Mouse (Mus musculus) forebrain, embryonic 11.5 days (tissue): ENCODE measurements around the gene Gm6020. TPM values are rescaled to one million over a fixed set of nuclear protein-coding genes. Genes with fewer than 3 reads are reported as not detected.
A peak's percentile ranks its signal among the peaks of the same experiment; 100 is the strongest.
"Not testable (repeated sequence)": the region's sequence is repeated elsewhere in the genome, so short reads cannot be mapped to it uniquely, and the experiment has no call there.

Experiments
- ATAC-seq: fragments of 200-750 bp; cut with Nextera tagmentation; replicated peaks from 2 replicates; pipeline ENCODE4 v1.8.0; 2017; ENCODE audit warnings: moderate TSS enrichment; ENCODE audit not compliant: low FRiP score
- DNase-seq: peaks from one replicate; pipeline ENCODE4 v3.0.0-alpha.2; 2017; ENCODE audit warnings: low spot score
- H3K27ac ChIP-seq: fragments of 300-500 bp; sonication (generic); 2 replicates; pipeline ENCODE4 v1.5.1; 2014; ENCODE audit warnings: low read depth, low read length
- H3K27me3 ChIP-seq: fragments of 300-500 bp; sonication (generic); 2 replicates; pipeline ENCODE4 v1.6.1; 2014; ENCODE audit warnings: mild to moderate bottlenecking, low read length, mixed read lengths; ENCODE audit not compliant: control insufficient read depth, insufficient read depth
- H3K36me3 ChIP-seq: fragments of 300-500 bp; sonication (generic); 2 replicates; pipeline ENCODE4 v1.6.1; 2014; ENCODE audit warnings: mild to moderate bottlenecking, low read length, moderate library complexity, mixed read lengths; ENCODE audit not compliant: control insufficient read depth, insufficient read depth
- H3K4me1 ChIP-seq: fragments of 300-500 bp; sonication (generic); replicated peaks from 2 replicates; pipeline ENCODE4 v1.6.1; 2014; ENCODE audit warnings: low read length, mixed read lengths; ENCODE audit not compliant: control insufficient read depth, insufficient read depth
- H3K4me2 ChIP-seq: fragments of 300-500 bp; sonication (generic); 2 replicates; pipeline ENCODE4 v1.6.1; 2014; ENCODE audit warnings: low read depth, mild to moderate bottlenecking, low read length, moderate library complexity, mixed read lengths; ENCODE audit not compliant: severe bottlenecking
- H3K4me3 ChIP-seq: fragments of 300-500 bp; sonication (generic); 2 replicates; pipeline ENCODE4 v1.5.1; 2014; ENCODE audit warnings: low read depth, low read length
- H3K9ac ChIP-seq: fragments of 300-500 bp; sonication (generic); 2 replicates; pipeline ENCODE4 v1.6.1; 2014; ENCODE audit warnings: low read length
- H3K9me3 ChIP-seq: fragments of 300-500 bp; sonication (generic); 2 replicates; pipeline ENCODE4 v1.6.1; 2016; ENCODE audit warnings: low read length, mixed read lengths; ENCODE audit not compliant: control insufficient read depth
- WGBS: fragments of 180-500 bp; shearing (Covaris S2); extraction: QIAGEN DNeasy Blood & Tissue Kit; methylation state at CpG from one replicate; pipeline ENCODE4 v1.1.7; 2014; 5-methylcytosine and 5-hydroxymethylcytosine counted together
- polyA plus RNA-seq: library from polyadenylated mRNA; unstranded; fragments of >200 nt; fragmentation: Nextera tagmentation; extraction: Ambion mirVana; gene quantifications from 2 replicates; pipeline ENCODE4 v1.2.1, GENCODE M21; 2014

The Gm6020 gene
- not detected in 2 replicates for polyA plus RNA-seq

DNA sequence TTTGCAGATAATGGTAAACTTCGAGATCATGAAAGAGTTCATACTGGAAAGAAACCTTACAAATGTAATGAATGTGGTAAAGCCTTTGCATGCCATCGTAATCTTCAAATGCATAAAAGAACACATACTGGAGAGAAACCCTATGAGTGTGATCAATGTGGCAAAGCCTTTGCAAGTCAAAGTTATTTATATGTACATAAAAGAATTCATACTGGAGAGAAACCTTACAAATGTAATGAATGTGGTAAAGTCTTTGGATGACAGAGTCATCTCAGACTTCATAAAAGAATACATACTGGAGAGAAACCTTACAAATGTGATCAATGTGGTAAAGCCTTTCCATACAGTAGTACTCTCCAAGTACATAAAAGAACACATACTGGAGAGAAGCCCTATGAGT lies at the start of gene Gm6020:
TSS of gene Gm6020 (plus strand) at position 301 of the 400 bp plus-strand sequence.
- ATAC-seq, DNase-seq, H3K9ac ChIP-seq, H3K4me1 ChIP-seq, H3K4me2 ChIP-seq, H3K27me3 ChIP-seq, H3K36me3 ChIP-seq, H3K9me3 ChIP-seq, H3K4me3 ChIP-seq, H3K27ac ChIP-seq: not testable (repeated sequence)
- WGBS = 85% methylated on average over 2 of the region's 2 CpGs

DNA sequence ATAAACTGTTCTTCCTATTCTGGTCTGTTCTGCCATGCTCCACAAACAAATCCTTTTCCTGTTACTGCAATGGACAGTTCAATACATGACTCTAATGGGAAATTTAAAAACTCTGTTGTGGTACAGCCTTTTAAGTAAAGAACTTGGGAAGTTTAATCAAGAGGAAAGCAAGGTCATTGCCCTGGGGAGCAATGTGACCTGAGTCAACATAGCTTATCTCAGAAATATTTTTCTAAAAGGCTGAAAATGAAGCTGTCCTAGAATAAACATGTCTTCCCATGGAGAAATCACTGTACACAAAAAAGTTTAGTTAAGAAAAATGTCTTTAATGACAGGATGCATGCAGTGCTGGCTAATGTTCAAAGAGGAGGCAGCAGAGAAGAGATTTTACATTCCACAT lies 45.0 kb upstream of the Gm6020 start:
- Histone ChIP-seq H3K27ac (no peak overlapping the region), H3K4me1 (no peaks in the 10 kb centered on the region; the same call in 1 of the 2 replicates), H3K36me3 (no peaks in the 10 kb centered on the region), H3K27me3 (no peaks in the 10 kb centered on the region), H3K4me3 (no peak overlapping the region), H3K4me2 (no peak overlapping the region), H3K9me3 (no peaks in the 10 kb centered on the region), H3K9ac (no peak overlapping the region)
- no peak for DNase-seq
- ATAC-seq = no peak

DNA sequence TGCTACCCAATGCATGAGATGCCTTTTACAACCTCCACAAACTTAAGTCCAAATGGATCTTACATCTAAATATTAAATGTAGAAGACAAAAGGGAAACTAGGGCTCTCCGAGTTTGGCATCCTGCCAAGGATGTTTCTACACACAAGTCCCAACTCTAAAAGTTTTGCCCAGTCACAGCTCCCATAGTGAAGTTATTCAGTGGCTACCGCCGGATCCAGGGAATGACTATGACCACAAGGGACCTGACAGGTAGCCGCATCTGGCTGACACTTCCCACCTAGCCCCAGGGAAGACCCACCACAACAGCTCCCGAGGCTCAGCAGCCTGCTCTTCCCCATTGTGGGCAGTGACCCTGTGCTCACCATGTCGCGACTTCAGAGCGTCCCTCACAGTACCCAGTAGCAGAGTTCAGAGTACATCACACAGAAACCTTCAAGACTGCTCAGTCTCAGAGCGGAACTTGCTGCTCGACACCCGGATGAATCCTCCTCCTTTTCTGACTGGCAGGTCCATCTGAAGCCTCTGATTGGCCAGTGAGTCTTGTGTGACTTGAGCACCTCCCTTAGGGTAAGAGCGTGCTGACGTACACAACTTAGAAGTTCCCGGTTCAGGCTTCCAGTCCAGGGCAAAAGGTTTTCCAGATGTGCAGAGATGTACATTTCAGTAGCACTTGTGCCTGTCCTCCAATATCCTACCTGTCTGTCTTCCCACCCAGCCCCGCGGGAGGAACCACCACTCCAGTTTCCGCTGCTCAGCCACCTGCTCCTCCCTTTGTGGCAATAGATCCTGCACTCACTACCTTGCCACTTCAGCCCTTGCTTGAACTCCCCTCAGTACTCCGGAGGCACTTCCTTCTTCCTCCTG lies 43.1 kb upstream of the Gm6020 start, which contains the start of gene Zfp950:
TSS of gene Zfp950 (minus strand) at position 499 of the 865 bp plus-strand sequence.
- DNase-seq (peak; percentile 84), ATAC-seq (peak; percentile 100)

DNA sequence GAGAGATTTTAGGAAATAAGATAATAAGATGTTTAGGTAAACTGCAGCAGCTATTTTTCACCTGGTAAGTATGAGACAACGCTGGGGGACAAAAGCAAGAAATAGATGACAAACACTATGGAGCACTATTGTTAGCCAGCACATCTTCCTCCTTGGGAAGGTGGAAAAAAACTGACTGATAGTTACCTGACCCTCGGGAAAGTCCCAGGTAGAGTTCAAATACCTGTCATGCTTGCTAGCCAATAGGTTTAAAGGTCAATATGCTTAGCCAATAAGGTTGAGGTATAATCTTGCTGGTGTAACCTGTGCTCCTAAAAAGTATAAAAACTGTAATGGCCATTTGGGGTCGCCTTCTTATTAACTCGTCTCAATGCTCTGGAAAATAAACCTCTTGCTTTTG lies 42.4 kb upstream of the Gm6020 start:
- Histone ChIP-seq H3K9me3 (no peaks in the 10 kb centered on the region), H3K4me1 (no peaks in the 10 kb centered on the region; the same call in 1 of the 2 replicates), H3K36me3 (no peaks in the 10 kb centered on the region), H3K4me3 (peak overlapping the region; percentile 51), H3K27me3 (no peaks in the 10 kb centered on the region), H3K4me2 (peak overlapping the region; percentile 58; the same call in 1 of the 2 replicates), H3K27ac (no peak overlapping the region), H3K9ac (peak overlapping the region; percentile 67)
- WGBS = 15% methylated on average over 4 of the region's 4 CpGs
- DNase-seq (no peak), ATAC-seq (no peak)

More for the DNA sequence above, 43.1 kb upstream of the Gm6020 start, which contains the start of gene Zfp950:
- Histone ChIP-seq H3K4me1 (no peaks in the 10 kb centered on the region; the same call in 1 of the 2 replicates), H3K4me2 (peak within 1 kb of the TSS; percentile 58), H3K9me3 (no peaks in the 10 kb centered on the region), H3K27me3 (no peaks in the 10 kb centered on the region), H3K4me3 (peak within 1 kb of the TSS; percentile 51), H3K9ac (peak within 1 kb of the TSS; percentile 67), H3K36me3 (no peaks in the 10 kb centered on the region), H3K27ac (no peak within 1 kb of the TSS)
- WGBS = under 1% methylated on average over 18 of the region's 18 CpGs

DNA sequence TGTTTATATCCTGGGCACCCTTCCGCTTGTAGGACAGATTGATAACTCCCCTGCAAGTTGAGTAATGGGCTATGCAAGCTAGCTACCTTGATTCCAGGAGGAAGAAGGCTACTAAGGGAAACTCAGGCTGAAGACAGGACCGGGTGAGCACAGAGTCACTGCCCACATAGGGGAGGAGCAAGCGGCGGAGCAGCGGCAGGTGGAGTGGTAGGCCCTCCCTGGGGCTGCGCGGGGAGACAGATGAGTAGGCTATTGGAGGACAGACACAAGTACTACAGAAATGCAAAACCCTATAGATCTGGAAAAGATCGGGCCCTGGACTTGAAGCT lies 32.4 kb upstream of the Gm6020 start:
- no peaks in the 10 kb centered on the region for H3K36me3 ChIP-seq
- peak; percentile 73 for DNase-seq
- no peak overlapping the region for H3K27ac ChIP-seq
- H3K9me3 ChIP-seq = no peaks in the 10 kb centered on the region
- H3K9ac ChIP-seq = peak overlapping the region; percentile 54
- no peaks in the 10 kb centered on the region for H3K27me3 ChIP-seq
- ATAC-seq = peak; percentile 63
- WGBS = 3% methylated on average over 8 of the region's 8 CpGs
- peak overlapping the region; percentile 34 for H3K4me3 ChIP-seq
- peak overlapping the region; percentile 70 for H3K4me2 ChIP-seq
- no peaks in the 10 kb centered on the region for H3K4me1 ChIP-seq

DNA sequence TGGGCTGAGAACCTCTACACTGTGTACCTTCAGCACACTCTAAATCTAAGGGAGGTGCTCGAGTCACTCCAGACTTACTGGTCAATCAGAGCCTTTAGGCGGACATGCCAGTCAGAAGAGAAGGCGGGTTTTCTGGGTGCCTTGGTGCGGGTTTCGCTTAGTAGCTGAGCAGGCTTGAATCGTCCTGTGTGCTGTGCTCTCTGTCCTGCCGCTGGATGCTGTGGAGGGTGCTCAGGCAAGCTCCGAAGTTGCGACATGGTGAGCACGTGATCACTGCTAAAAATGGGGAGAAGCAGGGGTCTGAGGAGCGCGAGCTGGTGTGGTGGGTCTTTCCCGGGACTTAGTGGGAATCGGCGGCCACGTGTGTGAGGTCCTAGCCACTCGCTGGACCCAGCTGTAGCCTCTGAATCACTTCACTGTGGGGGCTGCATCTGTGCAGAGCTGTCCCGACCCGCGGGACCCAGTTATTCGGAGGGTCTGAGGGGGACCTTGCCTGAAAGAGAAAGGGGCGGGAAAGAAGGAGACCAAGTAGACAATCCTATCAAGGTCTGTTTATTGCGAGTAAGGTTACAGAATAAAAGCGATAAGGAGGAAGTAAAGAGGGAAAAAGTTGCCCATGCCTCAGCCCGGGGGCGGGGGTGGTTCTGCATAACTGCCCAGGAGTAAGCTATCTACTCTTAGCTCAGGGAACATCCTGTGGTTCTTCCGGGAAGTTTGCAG lies 31.8 kb upstream of the Gm6020 start:
- WGBS = 7% methylated on average over 27 of the region's 27 CpGs
- no peak overlapping the region for H3K27ac ChIP-seq
- H3K36me3 ChIP-seq = no peaks in the 10 kb centered on the region
- H3K4me2 ChIP-seq = peak overlapping the region; percentile 70
- DNase-seq (peak; percentile 56), ATAC-seq (peak; percentile 76)
- peak overlapping the region; percentile 34 for H3K4me3 ChIP-seq
- no peaks in the 10 kb centered on the region for H3K4me1 ChIP-seq
- no peaks in the 10 kb centered on the region for H3K9me3 ChIP-seq
- H3K9ac ChIP-seq = peak overlapping the region; percentile 54
- H3K27me3 ChIP-seq = no peaks in the 10 kb centered on the region

DNA sequence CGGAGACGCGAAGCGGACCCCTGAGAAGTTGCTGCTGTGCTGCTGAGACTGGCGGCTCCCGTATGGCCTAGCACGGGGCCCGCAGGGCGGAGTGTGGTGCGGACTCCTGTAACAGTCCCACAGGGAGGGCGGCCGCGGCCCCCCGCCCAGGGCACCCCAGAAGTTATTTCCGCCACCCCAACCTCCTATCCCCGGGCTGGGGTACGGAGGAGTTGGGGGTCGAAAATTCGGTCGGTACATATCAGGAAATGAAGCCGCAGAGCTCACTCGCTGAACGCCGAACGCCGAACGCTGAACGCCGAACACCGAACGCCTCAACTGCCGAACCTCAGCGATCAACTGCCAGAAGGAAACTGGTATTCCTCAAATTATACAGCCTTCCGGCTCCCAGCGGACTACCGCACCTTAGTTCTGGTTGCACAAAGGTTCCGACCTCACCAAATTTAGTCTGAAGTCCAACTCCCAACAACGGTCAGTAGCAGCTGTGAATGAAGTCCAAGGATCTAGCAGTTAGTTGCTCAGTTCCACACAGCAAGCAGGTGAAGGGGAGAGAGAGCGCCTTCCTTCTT lies 7.8 kb upstream of the Gm6020 start, which contains the start of gene Gm7102:
TSS of gene Gm7102 (minus strand) at position 554 of the 569 bp plus-strand sequence.
- Histone ChIP-seq H3K4me2 (peak within 1 kb of the TSS; percentile 42), H3K27ac (no peak within 1 kb of the TSS), H3K27me3 (no peaks in the 10 kb centered on the region), H3K9me3 (no peaks in the 10 kb centered on the region), H3K4me1 (no peaks in the 10 kb centered on the region), H3K9ac (peak within 1 kb of the TSS; percentile 23; the same call in 1 of the 2 replicates), H3K4me3 (0 out of 2 replicates have a peak within 1 kb of the TSS, but pooled peaks have one; percentile 10), H3K36me3 (no peaks in the 10 kb centered on the region)
- ATAC-seq (no peak), DNase-seq (peak; percentile 53)
- WGBS = 34% methylated on average over 39 of the region's 39 CpGs

DNA sequence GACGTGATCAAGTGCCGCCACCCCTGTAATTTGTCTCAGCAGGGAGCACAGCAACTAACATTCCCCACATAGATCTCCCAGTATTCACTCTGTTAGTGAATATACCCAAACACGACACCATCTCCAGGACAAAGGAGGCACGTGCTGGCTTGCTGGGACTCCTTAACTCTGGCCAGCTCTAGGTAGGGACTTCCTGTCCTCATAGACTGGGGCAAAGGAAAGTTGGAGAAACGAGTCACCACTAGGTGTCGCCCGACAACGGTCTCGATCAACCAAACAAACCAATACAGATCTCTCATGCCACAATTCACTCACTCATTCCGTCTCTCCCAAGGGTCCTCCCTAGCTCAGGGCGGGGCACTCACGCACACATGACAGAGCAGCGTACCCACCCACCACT lies 15.6 kb downstream of the Gm6020 start:
- ATAC-seq (no peak), DNase-seq (peak; percentile 91)
- H3K36me3 ChIP-seq = no peaks in the 10 kb centered on the region
- 14% methylated on average over 13 of the region's 13 CpGs for WGBS
- no peak overlapping the region for H3K27ac ChIP-seq
- no peaks in the 10 kb centered on the region for H3K9me3 ChIP-seq
- no peak overlapping the region for H3K4me3 ChIP-seq
- no peaks in the 10 kb centered on the region for H3K27me3 ChIP-seq
- H3K9ac ChIP-seq = no peak overlapping the region
- H3K4me1 ChIP-seq = no peaks in the 10 kb centered on the region
- no peak overlapping the region for H3K4me2 ChIP-seq
